Mouse (Mus musculus): Measurements from ENCODE around the gene Tnpo1. TPM values are rescaled to one million over a fixed set of nuclear protein-coding genes. Genes with fewer than 3 reads are reported as not detected.

Gene Tnpo1
- polyA plus RNA-seq, 1 experiment: 44.1 TPM

- Histone ChIP-seq H3ac (ENCODE audit: control insufficient read depth, insufficient read length, low read depth) (no peak overlapping the region), H3K79me3 (ENCODE audit: low read depth) (no peaks in the 10 kb centered on the region), H3K36me3 (ENCODE audit: control insufficient read depth, insufficient read depth) (no peaks in the 10 kb centered on the region), H3K4me3 (ENCODE audit: insufficient read depth, poor library complexity, severe bottlenecking) (no peak overlapping the region), H3K79me2 (ENCODE audit: control insufficient read depth, insufficient read depth) (no peaks in the 10 kb centered on the region), H3K27me3 (ENCODE audit: control insufficient read depth, insufficient read depth, insufficient read length) (no peaks in the 10 kb centered on the region)
- no peak for TF ChIP-seq FOSL1 (IDR thresholded peaks at IDR 0.05; ENCODE audit: insufficient read depth, low read length, poor library complexity, severe bottlenecking)
Measured at GRCm38 (mm10) chr13:98966583-98966982, 40.4 kb upstream of the Tnpo1 start.

GRCm38 (mm10) chr13:98963612-98964011, 37.4 kb upstream of the Tnpo1 start:
- Histone ChIP-seq H3K36me3 (ENCODE audit: control insufficient read depth, insufficient read depth) (no peaks in the 10 kb centered on the region), H3K79me3 (ENCODE audit: low read depth) (no peaks in the 10 kb centered on the region), H3K4me3 (ENCODE audit: insufficient read depth, poor library complexity, severe bottlenecking) (no peak overlapping the region), H3K27me3 (ENCODE audit: control insufficient read depth, insufficient read depth, insufficient read length) (no peaks in the 10 kb centered on the region), H3K79me2 (ENCODE audit: control insufficient read depth, insufficient read depth) (no peaks in the 10 kb centered on the region), H3ac (ENCODE audit: control insufficient read depth, insufficient read length, low read depth) (no peak overlapping the region)
- TF ChIP-seq MAX (IDR thresholded peaks at IDR 0.05): no peak
- TF ChIP-seq FOSL1 (IDR thresholded peaks at IDR 0.05; ENCODE audit: insufficient read depth, low read length, poor library complexity, severe bottlenecking): no peak
- TF ChIP-seq CEBPB (IDR thresholded peaks at IDR 0.05; ENCODE audit: low read depth): no peak
- no peak for TF ChIP-seq USF1 (IDR thresholded peaks at IDR 0.05; ENCODE audit: low read depth)
- no peak for TF ChIP-seq MYOD1 (IDR thresholded peaks at IDR 0.05; ENCODE audit: control insufficient read depth, insufficient read length, low read depth)
- TF ChIP-seq CTCF (IDR thresholded peaks at IDR 0.05; ENCODE audit: control insufficient read depth, insufficient read depth, insufficient read length): no peak
- no peak for TF ChIP-seq MYOG (IDR thresholded peaks at IDR 0.05; ENCODE audit: control insufficient read depth, extremely low read depth, insufficient read length)

GRCm38 (mm10) chr13:98958177-98958576, 32.0 kb upstream of the Tnpo1 start:
- Histone ChIP-seq H3K79me2 (ENCODE audit: control insufficient read depth, insufficient read depth) (no peaks in the 10 kb centered on the region), H3K79me3 (ENCODE audit: low read depth) (no peaks in the 10 kb centered on the region), H3ac (ENCODE audit: control insufficient read depth, insufficient read length, low read depth) (no peak overlapping the region), H3K27me3 (ENCODE audit: control insufficient read depth, insufficient read depth, insufficient read length) (no peaks in the 10 kb centered on the region), H3K36me3 (ENCODE audit: control insufficient read depth, insufficient read depth) (no peaks in the 10 kb centered on the region), H3K4me3 (ENCODE audit: insufficient read depth, poor library complexity, severe bottlenecking) (no peak overlapping the region)
- TF ChIP-seq CTCF (IDR thresholded peaks at IDR 0.05; ENCODE audit: control insufficient read depth, insufficient read depth, insufficient read length) (no peak), MYOG (IDR thresholded peaks at IDR 0.05; ENCODE audit: control insufficient read depth, extremely low read depth, insufficient read length) (no peak), USF1 (IDR thresholded peaks at IDR 0.05; ENCODE audit: low read depth) (no peak), CEBPB (IDR thresholded peaks at IDR 0.05; ENCODE audit: low read depth) (no peak), FOSL1 (IDR thresholded peaks at IDR 0.05; ENCODE audit: insufficient read depth, low read length, poor library complexity, severe bottlenecking) (no peak), MYOD1 (IDR thresholded peaks at IDR 0.05; ENCODE audit: control insufficient read depth, insufficient read length, low read depth) (no peak), MAX (IDR thresholded peaks at IDR 0.05) (no peak)

- H3ac ChIP-seq (ENCODE audit: control insufficient read depth, insufficient read length, low read depth): no peak overlapping the region
- no peaks in the 10 kb centered on the region for H3K36me3 ChIP-seq (ENCODE audit: control insufficient read depth, insufficient read depth)
- no peak overlapping the region for H3K4me3 ChIP-seq (ENCODE audit: insufficient read depth, poor library complexity, severe bottlenecking)
- H3K27me3 ChIP-seq (ENCODE audit: control insufficient read depth, insufficient read depth, insufficient read length): no peaks in the 10 kb centered on the region
- H3K79me2 ChIP-seq (ENCODE audit: control insufficient read depth, insufficient read depth): no peaks in the 10 kb centered on the region
- no peaks in the 10 kb centered on the region for H3K79me3 ChIP-seq (ENCODE audit: low read depth)
- TF ChIP-seq USF1 (IDR thresholded peaks at IDR 0.05; ENCODE audit: low read depth) (no peak), CTCF (IDR thresholded peaks at IDR 0.05; ENCODE audit: control insufficient read depth, insufficient read depth, insufficient read length) (no peak), CEBPB (IDR thresholded peaks at IDR 0.05; ENCODE audit: low read depth) (no peak), FOSL1 (IDR thresholded peaks at IDR 0.05; ENCODE audit: insufficient read depth, low read length, poor library complexity, severe bottlenecking) (no peak), MAX (IDR thresholded peaks at IDR 0.05) (no peak), MYOG (IDR thresholded peaks at IDR 0.05; ENCODE audit: control insufficient read depth, extremely low read depth, insufficient read length) (no peak), MYOD1 (IDR thresholded peaks at IDR 0.05; ENCODE audit: control insufficient read depth, insufficient read length, low read depth) (no peak)
Measured at GRCm38 (mm10) chr13:98956209-98956608, 30.0 kb upstream of the Tnpo1 start.

GRCm38 (mm10) chr13:98955676-98956075, 29.5 kb upstream of the Tnpo1 start:
- Histone ChIP-seq H3K27me3 (ENCODE audit: control insufficient read depth, insufficient read depth, insufficient read length) (no peaks in the 10 kb centered on the region), H3ac (ENCODE audit: control insufficient read depth, insufficient read length, low read depth) (no peak overlapping the region), H3K79me2 (ENCODE audit: control insufficient read depth, insufficient read depth) (no peaks in the 10 kb centered on the region), H3K36me3 (ENCODE audit: control insufficient read depth, insufficient read depth) (no peaks in the 10 kb centered on the region), H3K79me3 (ENCODE audit: low read depth) (no peaks in the 10 kb centered on the region), H3K4me3 (ENCODE audit: insufficient read depth, poor library complexity, severe bottlenecking) (no peak overlapping the region)
- TF ChIP-seq FOSL1 (IDR thresholded peaks at IDR 0.05; ENCODE audit: insufficient read depth, low read length, poor library complexity, severe bottlenecking) (no peak), CEBPB (IDR thresholded peaks at IDR 0.05; ENCODE audit: low read depth) (no peak), MYOG (IDR thresholded peaks at IDR 0.05; ENCODE audit: control insufficient read depth, extremely low read depth, insufficient read length) (no peak), USF1 (IDR thresholded peaks at IDR 0.05; ENCODE audit: low read depth) (no peak), MYOD1 (IDR thresholded peaks at IDR 0.05; ENCODE audit: control insufficient read depth, insufficient read length, low read depth) (no peak), MAX (IDR thresholded peaks at IDR 0.05) (no peak), CTCF (IDR thresholded peaks at IDR 0.05; ENCODE audit: control insufficient read depth, insufficient read depth, insufficient read length) (no peak)

- no peaks in the 10 kb centered on the region for H3K79me3 ChIP-seq (ENCODE audit: low read depth)
- no peak overlapping the region for H3K4me3 ChIP-seq (ENCODE audit: insufficient read depth, poor library complexity, severe bottlenecking)
- no peaks in the 10 kb centered on the region for H3K27me3 ChIP-seq (ENCODE audit: control insufficient read depth, insufficient read depth, insufficient read length)
- H3K36me3 ChIP-seq (ENCODE audit: control insufficient read depth, insufficient read depth): no peaks in the 10 kb centered on the region
- TF ChIP-seq MYOG (IDR thresholded peaks at IDR 0.05; ENCODE audit: control insufficient read depth, extremely low read depth, insufficient read length): no peak
- TF ChIP-seq MYOD1 (IDR thresholded peaks at IDR 0.05; ENCODE audit: control insufficient read depth, insufficient read length, low read depth): peak; percentile 69
- peak; percentile 40 for TF ChIP-seq FOSL1 (IDR thresholded peaks at IDR 0.05; ENCODE audit: insufficient read depth, low read length, poor library complexity, severe bottlenecking)
- H3K79me2 ChIP-seq (ENCODE audit: control insufficient read depth, insufficient read depth): no peaks in the 10 kb centered on the region
- no peak overlapping the region for H3ac ChIP-seq (ENCODE audit: control insufficient read depth, insufficient read length, low read depth)
Measured at GRCm38 (mm10) chr13:98955226-98955625, 29.0 kb upstream of the Tnpo1 start.
